In genomic region chr10:110380792-110381191, GRCm38 (mm10) we compare ENCODE assay signal across 17 mouse cellular contexts.
"Had no signal": no experiment of that assay in that cellular context is flagged by ENCODE, and none has a peak within 500 bp of the region (broad histone marks: within the 10 kb centered on the region; RNA-seq: fewer than 3 reads in every experiment).

No protein-coding gene starts in this region.

- H3K9ac ChIP-seq: liver, embryonic 13.5 days had no signal

- H3K4me1 ChIP-seq: liver, embryonic 13.5 days had no signal

- H3K27me3 ChIP-seq: liver, embryonic 13.5 days had no signal

- H3K36me3 ChIP-seq: liver, embryonic 13.5 days had no signal

- H3K27ac ChIP-seq: left cerebral cortex, adult 2 months; liver, embryonic 13.5 days; stomach, postnatal 0 days had no signal

- H3K4me2 ChIP-seq: liver, embryonic 13.5 days; midbrain, embryonic 11.5 days had no signal

- DNase-seq: kidney, postnatal 10 days; kidney, postnatal 36 days; layer of hippocampus, postnatal 36 days; liver, embryonic 13.5 days; lung, adult 2 months; lung, postnatal 14 days; lung, postnatal 4 days; midbrain, embryonic 14.5 days; right cerebral cortex, adult 18-20 months; right cerebral cortex, postnatal 14 days; right cerebral cortex, postnatal 4 days; thymus, adult 2 months; thymus, postnatal 14 days; thymus, postnatal 4 days had no signal

- H3K9me3 ChIP-seq: liver, embryonic 13.5 days had no signal

- H3K4me3 ChIP-seq: left cerebral cortex, adult 2 months; liver, embryonic 13.5 days had no signal
